Mouse (Mus musculus) C2C12 (cell line): ENCODE measurements around the gene Adamts20.

Source experiments
- CTCF ChIP-seq: IDR thresholded peaks from one replicate; pipeline ENCODE4 v1.5.1; 2011; ENCODE audit not compliant: control insufficient read depth, insufficient read depth, insufficient read length
- MAX ChIP-seq: IDR thresholded peaks from one replicate; pipeline ENCODE4 v1.6.1; 2011; ENCODE audit warnings: mild to moderate bottlenecking, control low read depth
- USF1 ChIP-seq: IDR thresholded peaks from one replicate; pipeline ENCODE4 v1.6.1; 2011; ENCODE audit warnings: low read depth, mild to moderate bottlenecking, control low read depth, moderate library complexity

DNA sequence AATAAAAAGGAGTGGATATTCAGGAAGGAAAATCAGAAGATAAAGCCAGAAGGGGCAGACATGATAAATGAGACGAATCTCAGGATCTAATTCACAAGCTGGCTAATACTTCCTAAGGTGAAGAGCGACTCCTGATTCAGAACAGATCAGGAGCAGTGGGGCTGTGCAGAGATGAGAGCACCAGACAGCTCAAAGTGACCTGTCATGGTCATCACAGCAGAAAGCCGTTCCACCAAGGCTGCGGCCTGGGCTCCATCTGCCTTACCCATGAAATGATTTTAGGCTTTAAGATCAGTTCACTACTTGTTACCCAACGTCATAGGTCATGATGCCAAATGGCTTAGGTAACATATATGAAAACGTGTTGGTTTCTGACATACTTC, 200.7 kb downstream of the Adamts20 start:
- no peak for TF ChIP-seq CTCF
- TF ChIP-seq MAX: no peak
- TF ChIP-seq USF1: no peak
